Mouse (Mus musculus): Measurements from ENCODE around the gene Trpm5. TPM values are rescaled to one million over a fixed set of nuclear protein-coding genes. Genes with fewer than 3 reads are reported as not detected.

Trpm5 gene
- total RNA-seq, 2 experiments from 2014 or later, result 0.12 TPM

Other genes starting within 250 kb of the Trpm5 start
- not detected for gene Th, start 163.5 kb downstream of the Trpm5 start, total RNA-seq (2021)
- gene Ascl2, start 125.4 kb downstream of the Trpm5 start, total RNA-seq (2021), result under 1 TPM in 1 of 2 experiments, not detected in 1; 0.12 TPM
- gene Tspan32, start 89.6 kb downstream of the Trpm5 start, total RNA-seq (2021), result 1 to 10 TPM in 1 of 2 experiments, under 1 TPM in 1; 0.91 to 1.1 TPM
- gene Cd81, start 41.9 kb downstream of the Trpm5 start, total RNA-seq (2021), result 100 to 1,000 TPM; 505 to 506 TPM
- 10 to 100 TPM; 19.0 to 20.7 TPM for gene Tssc4, start 25.4 kb downstream of the Trpm5 start, total RNA-seq (2021)
- 10 to 100 TPM; 32.1 to 32.5 TPM for gene Kcnq1, start 11.7 kb upstream of the Trpm5 start, total RNA-seq (2021)

Data from heart, postnatal 14 days (tissue).